Mouse (Mus musculus): ENCODE measurements at regions not wholly inside any gene's neighbourhood (a gene's known extent, or its start where the extent isn't known, plus 50 kb on each side); places are given as distances from the start of the nearest gene placed in this dataset.

DNA sequence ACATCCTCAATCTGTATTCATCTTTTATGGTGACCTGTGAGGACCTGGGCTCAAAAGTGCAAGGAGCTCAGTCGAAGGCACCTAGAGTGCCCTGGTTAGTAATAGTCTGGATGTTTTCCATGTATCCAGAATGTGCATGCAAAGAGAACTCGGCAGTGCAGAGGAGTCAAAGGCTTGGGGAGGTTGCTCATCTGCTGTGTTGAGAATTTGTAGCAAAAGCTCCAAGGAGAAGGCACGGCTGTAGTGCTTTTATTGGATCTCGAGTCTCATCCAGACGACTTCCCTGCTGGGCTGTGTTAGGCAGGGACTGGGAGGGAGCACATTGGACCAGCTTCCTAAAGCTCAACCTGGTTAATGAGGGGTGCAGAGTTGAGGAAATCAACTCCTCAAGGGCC is 97.3 kb upstream of the Wscd1 start:
- no peak for ATAC-seq
- Histone ChIP-seq H3K4me3 (ENCODE audit: low read depth, low read length) (no peak overlapping the region), H3K4me2 (ENCODE audit: low read depth, low read length) (no peak overlapping the region), H3K27me3 (ENCODE audit: insufficient read depth, low read length) (no peaks in the 10 kb centered on the region), H3K9me3 (ENCODE audit: low read length) (no peaks in the 10 kb centered on the region), H3K4me1 (ENCODE audit: insufficient read depth) (no peaks in the 10 kb centered on the region), H3K9ac (replicated peaks) (no peak overlapping the region), H3K36me3 (replicated peaks; ENCODE audit: insufficient read depth, low read length) (no peaks in the 10 kb centered on the region), H3K27ac (ENCODE audit: low read depth) (no peak overlapping the region)
- TF ChIP-seq CTCF (IDR thresholded peaks at IDR 0.05; ENCODE audit: low read depth) (no peak), EP300 (IDR thresholded peaks at IDR 0.05; ENCODE audit: low read depth) (no peak)
- 65% methylated on average over 5 of the region's 5 CpGs for WGBS (ENCODE audit: insufficient replicate concordance)
- DNase-seq, result no peak

DNA sequence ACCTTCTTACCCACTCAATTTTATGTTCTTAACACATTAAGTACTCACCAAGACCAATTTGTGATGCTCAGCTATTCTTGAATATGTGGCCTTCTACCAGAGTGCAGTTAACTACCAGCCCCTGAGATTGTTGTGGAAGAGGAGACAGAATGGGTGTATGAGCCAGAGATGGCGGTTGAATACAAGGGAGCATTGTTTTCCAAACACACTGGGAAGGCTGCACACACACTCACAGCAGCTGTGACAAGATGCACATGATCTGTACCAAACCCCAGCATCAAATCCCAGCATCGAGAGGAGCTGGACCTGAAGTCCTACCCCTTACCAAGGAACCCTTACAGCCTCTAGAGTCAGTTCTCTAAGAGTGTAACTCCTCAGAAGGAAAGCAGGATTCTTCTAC is 91.4 kb upstream of the Wscd1 start:
- no peak overlapping the region for H3K4me2 ChIP-seq (ENCODE audit: low read depth, low read length)
- no peak for DNase-seq
- H3K36me3 ChIP-seq (replicated peaks; ENCODE audit: insufficient read depth, low read length), result no peaks in the 10 kb centered on the region
- no peaks in the 10 kb centered on the region for H3K9me3 ChIP-seq (ENCODE audit: low read length)
- no peak for ATAC-seq
- H3K4me1 ChIP-seq (ENCODE audit: insufficient read depth), result no peaks in the 10 kb centered on the region
- no peak overlapping the region for H3K9ac ChIP-seq (replicated peaks)
- no peak overlapping the region for H3K27ac ChIP-seq (ENCODE audit: low read depth)
- H3K27me3 ChIP-seq (ENCODE audit: insufficient read depth, low read length), result no peaks in the 10 kb centered on the region
- H3K4me3 ChIP-seq (ENCODE audit: low read depth, low read length), result no peak overlapping the region
- no peak for TF ChIP-seq EP300 (IDR thresholded peaks at IDR 0.05; ENCODE audit: low read depth)
- no peak for TF ChIP-seq CTCF (IDR thresholded peaks at IDR 0.05; ENCODE audit: low read depth)
- 56% methylated on average over 2 of the region's 2 CpGs for WGBS (ENCODE audit: insufficient replicate concordance)

GRCm38 (mm10) chr11:71670111-71671050 is 79.3 kb upstream of the Wscd1 start:
- ATAC-seq, result no peak
- TF ChIP-seq CTCF (IDR thresholded peaks at IDR 0.05; ENCODE audit: low read depth) (no peak), EP300 (IDR thresholded peaks at IDR 0.05; ENCODE audit: low read depth) (no peak)
- no peak for DNase-seq
- Histone ChIP-seq H3K4me2 (ENCODE audit: low read depth, low read length) (no peak overlapping the region), H3K9me3 (ENCODE audit: low read length) (no peaks in the 10 kb centered on the region), H3K36me3 (replicated peaks; ENCODE audit: insufficient read depth, low read length) (no peaks in the 10 kb centered on the region), H3K27me3 (ENCODE audit: insufficient read depth, low read length) (no peaks in the 10 kb centered on the region), H3K27ac (ENCODE audit: low read depth) (no peak overlapping the region), H3K4me1 (ENCODE audit: insufficient read depth) (no peaks in the 10 kb centered on the region), H3K4me3 (ENCODE audit: low read depth, low read length) (no peak overlapping the region), H3K9ac (replicated peaks) (no peak overlapping the region)
- WGBS (ENCODE audit: insufficient replicate concordance), result 29% methylated on average over 19 of the region's 19 CpGs

GRCm38 (mm10) chr11:71672171-71673050 is 77.3 kb upstream of the Wscd1 start:
- H3K9ac ChIP-seq (replicated peaks), result no peak overlapping the region
- H3K9me3 ChIP-seq (ENCODE audit: low read length), result no peaks in the 10 kb centered on the region
- DNase-seq (no peak), ATAC-seq (no peak)
- H3K27me3 ChIP-seq (ENCODE audit: insufficient read depth, low read length), result no peaks in the 10 kb centered on the region
- no peaks in the 10 kb centered on the region for H3K4me1 ChIP-seq (ENCODE audit: insufficient read depth)
- H3K27ac ChIP-seq (ENCODE audit: low read depth), result no peak overlapping the region
- no peak overlapping the region for H3K4me3 ChIP-seq (ENCODE audit: low read depth, low read length)
- TF ChIP-seq CTCF (IDR thresholded peaks at IDR 0.05; ENCODE audit: low read depth), result no peak
- TF ChIP-seq EP300 (IDR thresholded peaks at IDR 0.05; ENCODE audit: low read depth), result no peak
- no peaks in the 10 kb centered on the region for H3K36me3 ChIP-seq (replicated peaks; ENCODE audit: insufficient read depth, low read length)
- WGBS (ENCODE audit: insufficient replicate concordance), result 53% methylated on average over 8 of the region's 8 CpGs
- no peak overlapping the region for H3K4me2 ChIP-seq (ENCODE audit: low read depth, low read length)

DNA sequence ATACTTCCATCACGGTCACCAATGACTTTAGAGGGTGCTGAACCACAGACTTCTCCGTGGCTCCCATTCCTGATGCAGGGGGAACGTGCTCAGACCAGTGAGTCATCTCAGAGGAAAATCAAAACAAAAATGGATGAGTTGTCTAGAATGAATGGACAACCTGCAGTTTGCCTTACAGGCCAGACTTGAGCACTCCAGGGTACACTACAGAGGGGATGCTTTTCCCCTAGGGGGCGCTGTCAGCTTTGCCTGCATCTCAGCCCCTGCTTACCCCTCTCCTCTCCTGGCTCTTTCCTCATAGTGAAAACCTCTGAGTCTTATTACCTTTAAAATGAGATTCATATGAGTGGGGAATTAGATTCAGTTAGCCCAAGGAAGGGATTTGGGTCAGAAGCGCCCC is 75.4 kb upstream of the Wscd1 start:
- TF ChIP-seq EP300 (IDR thresholded peaks at IDR 0.05; ENCODE audit: low read depth) (no peak), CTCF (IDR thresholded peaks at IDR 0.05; ENCODE audit: low read depth) (peak; percentile 51)
- Histone ChIP-seq H3K27ac (ENCODE audit: low read depth) (no peak overlapping the region), H3K4me3 (ENCODE audit: low read depth, low read length) (no peak overlapping the region), H3K9me3 (ENCODE audit: low read length) (no peaks in the 10 kb centered on the region), H3K27me3 (ENCODE audit: insufficient read depth, low read length) (no peaks in the 10 kb centered on the region), H3K4me2 (ENCODE audit: low read depth, low read length) (no peak overlapping the region), H3K36me3 (replicated peaks; ENCODE audit: insufficient read depth, low read length) (no peaks in the 10 kb centered on the region), H3K9ac (replicated peaks) (no peak overlapping the region), H3K4me1 (ENCODE audit: insufficient read depth) (no peaks in the 10 kb centered on the region)
- WGBS (ENCODE audit: insufficient replicate concordance), result 39% methylated on average over 5 of the region's 5 CpGs
- no peak for ATAC-seq
- peak; percentile 34 for DNase-seq

DNA sequence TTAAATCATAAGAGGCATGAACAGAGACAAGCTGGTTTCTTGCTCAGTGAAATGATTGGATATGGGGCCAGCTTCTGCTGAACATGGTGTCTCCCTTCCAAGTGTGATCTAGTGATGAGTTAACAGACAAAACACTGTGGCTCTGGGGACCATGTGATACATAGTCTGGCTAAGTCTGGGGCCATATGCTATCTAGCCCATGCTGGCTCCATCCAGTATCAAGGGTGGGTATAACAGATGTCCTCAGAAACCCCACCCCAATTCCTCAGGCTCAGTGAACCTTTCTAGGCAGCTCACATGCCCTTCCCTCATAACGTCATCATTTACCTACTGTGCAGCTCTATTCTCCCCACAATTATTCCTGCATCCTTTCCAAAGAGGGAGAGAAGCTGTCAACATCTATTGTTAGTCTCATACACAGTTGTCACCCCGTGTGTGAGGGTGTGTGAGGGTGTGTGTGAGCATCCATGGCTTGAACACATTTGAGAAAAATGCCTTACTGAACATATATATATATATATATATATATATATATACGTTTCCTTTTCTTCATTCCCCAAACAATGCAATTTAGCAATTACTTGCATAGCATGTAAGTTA is 73.9 kb upstream of the Wscd1 start:
- H3K4me2 ChIP-seq (ENCODE audit: low read depth, low read length), result no peak overlapping the region
- no peak for DNase-seq

More for the DNA sequence above, 73.9 kb upstream of the Wscd1 start:
- H3K4me3 ChIP-seq (ENCODE audit: low read depth, low read length), result no peak overlapping the region
- no peak for TF ChIP-seq CTCF (IDR thresholded peaks at IDR 0.05; ENCODE audit: low read depth)
- no peak for TF ChIP-seq EP300 (IDR thresholded peaks at IDR 0.05; ENCODE audit: low read depth)
- ATAC-seq, result no peak
- H3K4me1 ChIP-seq (ENCODE audit: insufficient read depth), result no peaks in the 10 kb centered on the region
- no peak overlapping the region for H3K9ac ChIP-seq (replicated peaks)
- no peak overlapping the region for H3K27ac ChIP-seq (ENCODE audit: low read depth)
- H3K9me3 ChIP-seq (ENCODE audit: low read length), result no peaks in the 10 kb centered on the region
- 64% methylated on average over 3 of the region's 3 CpGs for WGBS (ENCODE audit: insufficient replicate concordance)
- H3K27me3 ChIP-seq (ENCODE audit: insufficient read depth, low read length), result no peaks in the 10 kb centered on the region
- H3K36me3 ChIP-seq (replicated peaks; ENCODE audit: insufficient read depth, low read length), result no peaks in the 10 kb centered on the region
